Mouse (Mus musculus): ENCODE measurements at regions not wholly inside any gene's neighbourhood (a gene's known extent, or its start where the extent isn't known, plus 50 kb on each side); places are given as distances from the start of the nearest gene placed in this dataset.

GRCm38 (mm10) chr9:116399296-116399695 lies 224.1 kb upstream of the Tgfbr2 start:
- TF ChIP-seq EP300 (optimal IDR thresholded peaks at IDR 0.05), result no peak
- no peak for TF ChIP-seq CTCF (IDR thresholded peaks at IDR 0.05; ENCODE audit: low read depth)
